Mouse (Mus musculus) forebrain, embryonic 15.5 days (tissue): ENCODE measurements around the gene Lce3d. TPM values are rescaled to one million over a fixed set of nuclear protein-coding genes. Genes with fewer than 3 reads are reported as not detected.

ENCODE experiments used
- polyA plus RNA-seq: library from polyadenylated mRNA; unstranded; fragments of >200 nt; fragmentation: Nextera tagmentation; extraction: Ambion mirVana; gene quantifications from 2 replicates; pipeline ENCODE4 v1.2.1, GENCODE M21; 2015

Gene Lce3d
- polyA plus RNA-seq, 1 experiment from 2014 or later, result not detected

Other genes starting within 250 kb of the Lce3d start
- gene Lce1e, start 248.3 kb upstream of the Lce3d start, polyA plus RNA-seq, result not detected in 2 replicates
- not detected in 2 replicates for gene Lce1f, start 237.0 kb upstream of the Lce3d start, polyA plus RNA-seq
- not detected in 2 replicates for gene Gm38119, start 218.3 kb upstream of the Lce3d start, polyA plus RNA-seq
- gene Lce1g, start 205.1 kb upstream of the Lce3d start, polyA plus RNA-seq, result not detected in 2 replicates
- not detected in 2 replicates for gene Lce1h, start 192.3 kb upstream of the Lce3d start, polyA plus RNA-seq
- not detected in 2 replicates for gene Lce1i, start 178.5 kb upstream of the Lce3d start, polyA plus RNA-seq
- gene Lce1j, start 166.9 kb upstream of the Lce3d start, polyA plus RNA-seq, result not detected in 2 replicates
- gene Lce1k, start 149.5 kb upstream of the Lce3d start, polyA plus RNA-seq, result not detected in 2 replicates
- not detected in 2 replicates for gene Kprp, start 130.1 kb upstream of the Lce3d start, polyA plus RNA-seq
- not detected in 2 replicates for gene Lce1l, start 106.1 kb upstream of the Lce3d start, polyA plus RNA-seq
- gene 2310050C09Rik, start 87.2 kb upstream of the Lce3d start, polyA plus RNA-seq, result not detected in 2 replicates
- gene Lce3a, start 31.2 kb upstream of the Lce3d start, polyA plus RNA-seq, result not detected in 2 replicates
- not detected in 2 replicates for gene Lce3b, start 24.4 kb upstream of the Lce3d start, polyA plus RNA-seq
- gene Lce3c, start 12.9 kb upstream of the Lce3d start, polyA plus RNA-seq, result not detected in 2 replicates
- gene Lce3e, start 9.7 kb downstream of the Lce3d start, polyA plus RNA-seq, result not detected in 2 replicates
- gene Lce3f, start 34.8 kb downstream of the Lce3d start, polyA plus RNA-seq, result not detected in 2 replicates
- gene Crct1, start 58.3 kb downstream of the Lce3d start, polyA plus RNA-seq, result 0.27 TPM in 1 of 2 replicates, not detected in the other
- not detected in 2 replicates for gene Lce1m, start 61.7 kb downstream of the Lce3d start, polyA plus RNA-seq
- not detected in 2 replicates for gene Gm4858, start 111.4 kb downstream of the Lce3d start, polyA plus RNA-seq
- not detected in 2 replicates for gene Crnn, start 187.4 kb downstream of the Lce3d start, polyA plus RNA-seq
- gene Flg2, start 239.9 kb downstream of the Lce3d start, polyA plus RNA-seq, result not detected in 2 replicates